Mouse (Mus musculus): ENCODE data around the gene Fam43a.

Fam43a gene

DNA sequence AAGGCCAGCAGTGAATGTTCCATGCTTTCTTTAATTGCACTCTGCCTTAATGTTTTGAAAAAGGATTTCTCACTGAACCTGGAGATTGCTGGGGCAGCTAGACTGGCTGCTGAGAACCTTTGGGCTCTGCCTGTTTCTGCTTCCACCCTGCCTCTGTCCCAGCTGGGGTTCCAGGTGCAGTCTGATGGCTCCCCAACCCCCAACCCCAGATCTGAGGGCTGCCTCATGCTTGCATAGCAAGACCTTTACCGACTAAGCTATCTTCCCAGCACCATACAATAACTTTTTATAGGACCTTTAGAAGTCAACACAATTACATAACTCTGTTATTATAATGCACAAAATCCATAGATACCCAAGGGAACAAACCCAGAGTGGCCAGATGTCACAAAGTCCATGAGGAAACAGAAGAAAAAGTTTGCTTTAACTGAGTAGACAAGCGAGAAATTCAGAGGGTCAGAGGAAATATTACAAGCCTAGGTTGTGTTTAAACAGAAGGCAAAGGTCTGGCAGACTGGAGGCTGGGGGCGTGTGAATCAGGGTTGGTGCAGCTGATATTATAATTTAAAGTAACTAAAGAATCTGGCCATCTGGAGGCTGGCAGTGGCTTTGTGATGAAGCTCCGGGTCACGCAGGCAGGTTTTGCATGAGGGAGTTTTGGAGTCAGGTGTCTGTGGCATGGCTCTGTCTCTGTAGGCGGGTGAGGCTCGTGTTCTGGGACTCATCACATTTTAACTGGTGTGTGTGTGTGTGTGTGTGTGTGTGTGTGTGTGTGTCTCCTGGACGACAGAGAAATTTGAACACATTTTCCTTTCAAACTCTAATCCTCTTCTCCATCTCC, 34.6 kb downstream of the Fam43a start:
- DNase-seq, result no peak

GRCm38 (mm10) chr16:30638586-30638985, 39.1 kb downstream of the Fam43a start:
- DNase-seq, result no peak

DNA sequence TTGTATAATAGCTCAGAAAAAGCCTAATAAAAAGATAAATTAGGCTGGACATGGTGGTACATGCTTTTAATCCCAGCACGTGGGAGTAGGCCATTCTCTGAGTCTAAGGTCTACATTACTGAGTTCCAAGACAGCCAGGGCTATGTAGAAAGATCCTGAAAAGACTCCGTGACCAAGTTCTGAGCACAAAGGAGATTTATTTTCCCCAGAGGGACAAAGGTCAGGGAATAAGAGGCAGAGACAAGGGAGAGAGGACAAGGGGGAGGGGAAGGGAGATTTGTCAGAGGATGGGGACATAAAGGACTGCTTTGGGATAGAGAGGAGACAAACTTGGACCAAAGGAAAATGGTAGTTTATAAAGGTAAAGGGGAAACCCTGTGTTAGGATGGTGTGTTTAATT, 41.1 kb downstream of the Fam43a start:
- no peak for DNase-seq

DNA sequence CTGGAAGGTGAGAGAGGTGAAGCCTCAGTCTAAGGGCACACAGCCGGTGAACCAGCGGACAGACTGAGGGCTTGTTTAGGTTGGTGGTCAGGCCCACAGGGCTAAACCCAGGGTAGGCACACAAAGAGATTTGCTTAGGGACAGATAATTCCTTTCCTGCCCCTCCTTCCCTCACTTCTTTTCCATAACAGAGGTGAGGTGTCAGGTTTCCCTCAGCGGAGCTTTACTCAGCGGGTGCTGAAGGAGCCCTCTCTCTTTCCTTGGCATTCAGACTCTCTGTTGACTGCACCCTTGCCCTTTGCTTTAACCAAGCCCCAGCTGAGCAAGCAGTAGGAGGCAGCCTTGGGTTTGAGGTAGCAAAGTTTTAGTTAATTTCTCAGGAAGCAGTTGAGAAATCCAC, 41.9 kb downstream of the Fam43a start:
- DNase-seq, result no peak

DNA sequence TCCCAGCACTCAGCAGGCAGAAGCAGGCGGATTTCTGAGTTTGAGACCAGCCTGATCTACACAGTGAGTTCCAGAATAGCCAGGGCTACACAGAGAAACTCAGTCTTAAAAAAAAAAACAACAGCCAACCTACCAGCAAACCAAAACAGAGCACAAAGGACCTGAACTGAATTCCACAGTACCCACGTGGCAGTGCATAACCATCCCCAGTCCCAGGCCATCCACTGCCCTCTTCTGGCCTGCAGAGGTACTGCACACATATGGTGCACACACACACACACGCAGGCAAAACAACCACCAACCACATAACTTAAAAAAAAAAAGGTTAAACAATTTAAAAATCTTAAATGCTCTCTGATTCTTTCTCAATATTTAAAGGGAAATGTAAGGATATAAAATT, 42.7 kb downstream of the Fam43a start:
- no peak for DNase-seq

DNA sequence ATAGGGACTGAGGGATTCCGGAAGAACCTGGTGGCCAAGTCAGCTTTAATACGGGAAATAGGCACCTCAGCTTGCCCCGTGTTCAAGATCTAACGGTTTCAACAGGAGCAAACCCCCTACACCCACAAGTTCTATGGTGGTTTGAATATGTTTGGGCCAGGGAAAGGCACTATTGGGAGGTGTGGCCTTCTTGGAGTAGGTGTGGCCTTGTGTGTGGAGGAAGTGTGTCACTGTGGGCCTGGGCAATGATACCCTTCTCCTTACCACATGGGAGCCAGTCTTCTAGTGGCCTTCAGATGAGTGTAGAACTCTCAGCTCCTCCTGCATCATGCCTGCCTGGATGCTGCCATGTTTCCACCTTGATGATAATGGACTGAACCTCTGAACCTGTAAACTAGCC, 45.5 kb downstream of the Fam43a start:
- DNase-seq, result no peak

DNA sequence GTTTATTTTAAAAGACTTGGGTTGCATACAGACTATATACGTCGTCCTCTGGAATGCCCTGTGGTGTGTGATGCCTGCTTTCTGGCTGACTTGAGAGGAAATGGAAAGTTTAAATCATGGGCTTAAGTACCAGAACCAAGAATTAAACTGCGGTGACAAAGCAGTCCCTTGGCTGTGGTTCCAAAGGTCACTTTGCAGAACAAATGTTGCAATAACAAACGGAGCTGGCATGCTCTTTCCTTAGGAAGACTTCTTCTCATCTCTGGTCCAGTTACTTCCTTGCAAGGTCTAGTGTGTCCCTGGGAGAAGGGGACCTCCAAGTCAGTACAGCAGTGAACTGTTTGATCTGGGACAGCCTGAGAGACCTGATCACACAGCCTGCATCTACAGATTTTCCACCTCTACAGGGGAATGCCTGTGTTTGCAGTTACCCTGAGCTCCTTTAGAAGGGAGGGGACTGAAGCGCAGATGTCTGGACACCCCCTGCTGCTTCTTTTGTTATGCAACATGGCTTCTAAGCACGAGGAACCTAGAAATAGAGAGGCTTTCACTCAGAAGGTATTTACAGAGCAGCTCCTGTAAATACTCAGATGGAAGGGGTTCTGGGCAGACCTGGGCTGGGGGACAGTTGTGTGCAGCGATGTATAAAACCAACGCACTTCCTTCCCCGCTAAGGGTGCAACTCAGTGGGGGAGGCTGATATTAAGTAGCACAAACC, 46.5 kb downstream of the Fam43a start:
- DNase-seq, result no peak

DNA sequence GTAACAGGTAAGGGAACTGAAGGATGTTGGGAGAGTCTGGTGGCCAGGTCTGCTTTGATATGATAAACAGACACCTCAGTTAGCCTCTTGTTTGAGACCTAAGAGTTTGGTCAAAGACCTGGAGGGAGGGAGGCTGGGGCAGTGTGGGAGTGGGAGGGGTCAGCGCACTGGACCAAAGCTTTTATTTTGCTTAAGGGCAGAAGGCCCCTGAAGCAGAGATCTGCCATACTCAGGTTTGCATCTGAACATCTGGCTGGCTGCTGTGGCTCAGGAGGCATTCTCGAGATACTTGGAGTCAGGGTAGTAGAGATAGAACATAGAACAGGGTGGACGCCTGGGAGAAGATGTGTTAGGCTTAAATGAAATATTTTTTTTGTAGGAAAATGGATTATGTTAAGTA, 47.3 kb downstream of the Fam43a start:
- no peak for DNase-seq

GRCm38 (mm10) chr16:30651292-30651691, 51.8 kb downstream of the Fam43a start:
- no peak for DNase-seq

Measured in kidney, adult 8-10 months (tissue).